Mouse (Mus musculus) intestine, embryonic 15.5 days (tissue): ENCODE data around the gene Cenpv. TPM values are rescaled to one million over a fixed set of nuclear protein-coding genes. Genes with fewer than 3 reads are reported as not detected.
"Not testable (repeated sequence)": the region's sequence is repeated elsewhere in the genome, so short reads cannot be mapped to it uniquely, and the experiment has no call there.

Source experiments
- ATAC-seq: fragments of 200-750 bp; cut with Nextera tagmentation; 2 replicates; pipeline ENCODE4 v1.8.0; 2017; ENCODE audit warnings: moderate TSS enrichment, moderate library complexity
- H3K27ac ChIP-seq: fragments of 300-500 bp; sonication (generic); 2 replicates; pipeline ENCODE4 v1.5.1; 2015; ENCODE audit warnings: mild to moderate bottlenecking, inconsistent platforms
- H3K27me3 ChIP-seq: fragments of 300-500 bp; sonication (generic); replicated peaks from 2 replicates; pipeline ENCODE4 v1.6.1; 2015; ENCODE audit warnings: inconsistent platforms
- H3K36me3 ChIP-seq: fragments of 300-500 bp; sonication (generic); 2 replicates; pipeline ENCODE4 v1.6.1; 2015; ENCODE audit warnings: inconsistent platforms
- H3K4me1 ChIP-seq: fragments of 300-500 bp; sonication (generic); replicated peaks from 2 replicates; pipeline ENCODE4 v1.6.1; 2015; ENCODE audit warnings: inconsistent platforms
- H3K4me2 ChIP-seq: fragments of 300-500 bp; sonication (generic); replicated peaks from 2 replicates; pipeline ENCODE4 v1.6.1; 2015; ENCODE audit warnings: mild to moderate bottlenecking, inconsistent platforms
- H3K4me3 ChIP-seq: fragments of 300-500 bp; sonication (generic); replicated peaks from 2 replicates; pipeline ENCODE4 v1.5.1; 2015; ENCODE audit warnings: inconsistent platforms
- H3K9ac ChIP-seq: fragments of 300-500 bp; sonication (generic); 2 replicates; pipeline ENCODE4 v1.6.1; 2015; ENCODE audit warnings: inconsistent platforms
- H3K9me3 ChIP-seq: fragments of 300-500 bp; sonication (generic); 2 replicates; pipeline ENCODE4 v1.6.1; 2016; ENCODE audit warnings: inconsistent platforms
- whole genome bisulfite sequencing: fragments of 180-500 bp; shearing (Covaris S2); methylation state at CpG from one replicate; pipeline ENCODE4 v1.1.7; 2015; 5-methylcytosine and 5-hydroxymethylcytosine counted together
- polyA plus RNA-seq: library from polyadenylated mRNA; unstranded; fragments of >200 nt; fragmentation: Nextera tagmentation; extraction: Ambion mirVana; gene quantifications from 2 replicates; pipeline ENCODE4 v1.2.1, GENCODE M21; 2015

The Cenpv gene
- polyA plus RNA-seq, 1 experiment from 2014 or later: 35.6 TPM

DNA sequence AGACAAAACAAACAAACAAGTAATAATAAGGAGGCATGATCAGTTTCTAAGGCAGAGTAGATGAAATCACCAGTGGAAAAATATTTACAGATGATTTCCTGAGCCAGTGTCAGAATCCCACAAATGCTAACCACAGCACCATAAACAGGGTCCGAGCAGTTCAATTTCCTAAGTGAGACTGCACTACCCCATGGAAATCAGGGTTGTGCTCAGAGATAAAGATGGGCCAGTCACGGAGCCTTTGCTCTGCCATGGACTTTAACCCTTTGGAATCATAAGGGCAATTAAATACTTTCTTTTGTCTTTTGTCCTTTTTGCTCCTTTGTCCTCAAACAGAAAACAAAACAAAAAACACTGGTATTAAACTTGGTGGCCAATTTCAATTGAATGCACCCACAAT is 16.8 kb downstream of the Cenpv start:
- Histone ChIP-seq H3K27me3 (no peaks in the 10 kb centered on the region), H3K9me3 (no peaks in the 10 kb centered on the region), H3K27ac (no peak overlapping the region), H3K4me3 (no peak overlapping the region), H3K4me2 (no peak overlapping the region), H3K9ac (no peak overlapping the region), H3K36me3 (no peaks in the 10 kb centered on the region), H3K4me1 (peaks cover 3% of the 10 kb centered on the region; the same call in 1 of the 2 replicates)
- WGBS: 53% methylated on average over 2 of the region's 2 CpGs
- no peak for ATAC-seq

DNA sequence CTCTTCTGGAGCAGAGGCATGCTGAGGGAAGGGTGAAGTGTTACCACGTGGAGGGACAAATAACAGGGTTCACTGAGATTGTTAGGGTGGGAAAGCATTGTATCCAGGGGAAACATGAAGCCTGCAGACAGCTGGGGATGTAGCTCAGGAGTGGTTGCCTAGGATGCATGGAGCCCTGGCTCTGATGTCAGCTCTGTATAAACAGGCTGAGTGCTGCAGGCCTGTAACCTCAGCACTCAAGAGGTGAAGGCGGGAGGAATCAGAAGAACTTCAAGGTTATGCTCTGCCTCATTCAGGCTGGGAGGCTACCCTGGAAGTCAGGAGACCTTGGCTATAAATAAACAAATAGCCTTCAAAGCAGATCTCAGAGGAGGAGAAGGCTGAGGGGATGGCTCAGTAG is 20.1 kb downstream of the Cenpv start:
- H3K4me2 ChIP-seq: no peak overlapping the region
- H3K9me3 ChIP-seq: no peaks in the 10 kb centered on the region
- H3K9ac ChIP-seq: no peak overlapping the region
- H3K27ac ChIP-seq: no peak overlapping the region
- ATAC-seq: no peak
- 18% methylated on average over 2 of the region's 2 CpGs for WGBS
- H3K4me1 ChIP-seq: peaks cover 3% of the 10 kb centered on the region; the same call in 1 of the 2 replicates
- no peak overlapping the region for H3K4me3 ChIP-seq
- no peaks in the 10 kb centered on the region for H3K27me3 ChIP-seq
- no peaks in the 10 kb centered on the region for H3K36me3 ChIP-seq

DNA sequence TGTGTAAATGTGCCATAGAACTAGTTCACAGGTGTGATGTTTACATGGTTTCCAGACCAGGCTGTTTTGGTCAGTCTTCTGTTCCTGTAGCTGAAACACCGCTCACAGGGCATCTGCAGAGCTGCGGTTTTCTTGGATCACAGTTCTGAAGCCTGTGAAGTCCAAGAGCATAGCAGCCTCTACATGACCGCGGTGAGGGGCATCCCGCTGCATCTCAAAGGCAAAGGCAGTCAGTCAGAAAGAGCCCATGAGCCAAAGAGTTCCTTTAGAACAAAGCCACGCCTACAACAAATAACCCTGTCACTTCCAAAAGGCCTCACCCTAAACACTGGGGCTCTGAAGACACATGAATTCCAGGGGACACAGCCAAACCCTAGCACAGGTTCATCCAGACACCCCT is 25.8 kb downstream of the Cenpv start:
- Histone ChIP-seq H3K36me3 (no peaks in the 10 kb centered on the region), H3K4me3 (no peak overlapping the region), H3K4me1 (peaks cover 5% of the 10 kb centered on the region; the same call in 1 of the 2 replicates), H3K9ac (no peak overlapping the region), H3K4me2 (no peak overlapping the region), H3K9me3 (no peaks in the 10 kb centered on the region), H3K27me3 (no peaks in the 10 kb centered on the region), H3K27ac (no peak overlapping the region)
- 79% methylated on average over 6 of the region's 6 CpGs for WGBS
- ATAC-seq: no peak

DNA sequence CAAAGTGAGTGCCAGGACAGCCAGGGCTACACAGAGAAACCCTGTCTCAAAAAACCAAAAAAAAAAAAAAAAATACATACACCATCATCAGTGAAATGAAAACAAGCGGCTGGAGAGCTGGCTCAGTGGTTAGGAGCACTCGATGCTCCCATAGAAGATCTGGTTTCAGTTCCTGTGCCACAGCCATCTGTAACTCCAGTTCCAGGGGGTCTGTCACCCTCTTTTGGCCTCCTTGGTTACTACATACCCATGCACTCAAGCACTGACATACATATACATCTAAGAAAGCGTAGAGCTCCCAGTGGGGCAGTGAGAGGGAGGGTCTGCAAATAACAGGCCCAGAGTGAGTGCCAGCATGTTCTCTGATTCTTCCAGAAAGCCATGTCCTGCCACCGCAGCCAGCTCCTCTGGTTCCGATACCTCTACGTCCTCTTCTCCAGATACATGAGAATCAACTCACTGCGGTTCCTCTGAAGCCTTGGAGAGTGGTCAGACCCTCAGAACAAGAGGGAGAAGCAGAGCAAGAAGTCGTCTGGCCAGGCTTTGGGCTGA is 26.5 kb downstream of the Cenpv start:
- H3K4me2 ChIP-seq: no peak overlapping the region
- H3K4me3 ChIP-seq: no peak overlapping the region
- H3K27ac ChIP-seq: no peak overlapping the region
- no peak overlapping the region for H3K9ac ChIP-seq
- ATAC-seq: no peak
- H3K36me3 ChIP-seq: no peaks in the 10 kb centered on the region
- peaks cover 5% of the 10 kb centered on the region; the same call in 1 of the 2 replicates for H3K4me1 ChIP-seq
- no peaks in the 10 kb centered on the region for H3K9me3 ChIP-seq
- no peaks in the 10 kb centered on the region for H3K27me3 ChIP-seq
- WGBS: 87% methylated on average over 8 of the region's 8 CpGs

DNA sequence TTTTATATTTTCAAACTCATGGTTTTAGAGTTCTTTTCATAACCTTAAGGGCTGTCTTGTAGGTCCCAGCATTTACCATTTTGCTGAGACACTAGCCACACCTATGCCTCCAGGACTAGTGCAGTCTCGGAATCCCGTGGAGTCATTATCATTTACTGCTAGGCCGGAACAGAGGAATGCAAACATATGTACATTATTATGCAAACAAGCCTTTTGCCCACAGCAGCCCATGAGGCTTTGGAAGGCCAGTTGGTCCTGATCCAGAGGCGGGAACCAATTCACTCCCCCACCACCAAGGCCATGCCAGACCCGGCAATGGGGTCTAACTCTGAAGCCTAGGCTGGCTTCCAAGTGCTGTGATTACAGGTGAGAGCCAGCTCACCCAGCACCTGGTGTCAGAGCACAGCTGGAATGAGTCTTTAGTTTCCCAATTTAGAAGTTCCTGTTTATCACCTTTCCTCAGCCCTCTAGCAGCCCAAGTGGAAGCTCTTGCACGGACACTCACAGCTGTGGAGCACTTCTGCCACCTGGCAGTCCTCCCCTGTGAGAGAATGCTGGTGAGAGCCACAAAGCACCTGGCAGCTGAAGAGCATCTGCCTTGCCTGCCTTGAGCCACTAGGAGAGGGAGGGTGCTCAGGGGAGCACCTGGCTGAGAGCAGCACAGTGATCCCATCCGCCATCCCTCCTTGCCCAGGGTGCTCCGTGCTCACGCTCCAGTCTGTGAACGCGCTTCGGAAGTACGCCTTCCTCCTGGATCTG is 27.4 kb downstream of the Cenpv start:
- WGBS: 79% methylated on average over 13 of the region's 13 CpGs
- ATAC-seq: peak; percentile 51
- Histone ChIP-seq H3K36me3 (no peaks in the 10 kb centered on the region), H3K27ac (no peak overlapping the region), H3K4me3 (no peak overlapping the region), H3K9ac (no peak overlapping the region), H3K9me3 (no peaks in the 10 kb centered on the region), H3K4me1 (peaks cover 5% of the 10 kb centered on the region; the same call in 1 of the 2 replicates), H3K27me3 (no peaks in the 10 kb centered on the region), H3K4me2 (no peak overlapping the region)

DNA sequence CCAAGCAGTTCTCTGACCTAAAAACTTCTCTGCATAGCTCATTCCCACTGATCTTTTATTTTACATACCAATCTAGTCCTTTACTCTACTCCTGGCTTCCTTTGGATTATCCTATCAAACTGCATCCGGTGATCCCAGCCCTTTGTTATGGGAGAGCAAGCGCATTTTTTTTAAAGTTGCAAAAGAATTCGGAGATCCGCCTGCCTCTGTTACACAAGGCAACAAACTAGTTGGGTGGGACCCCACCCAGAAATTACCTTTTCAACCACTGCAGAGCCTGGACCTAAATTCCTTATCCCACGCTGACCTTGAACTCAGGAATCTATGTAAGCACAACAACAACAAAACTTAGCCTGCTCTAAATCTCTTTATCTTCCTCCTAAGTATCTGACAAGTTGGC is 28.1 kb downstream of the Cenpv start:
- no peak overlapping the region for H3K9ac ChIP-seq
- H3K36me3 ChIP-seq: no peaks in the 10 kb centered on the region
- 84% methylated on average over 5 of the region's 5 CpGs for WGBS
- H3K4me2 ChIP-seq: no peak overlapping the region
- H3K9me3 ChIP-seq: no peaks in the 10 kb centered on the region
- no peak overlapping the region for H3K4me3 ChIP-seq
- H3K27ac ChIP-seq: no peak overlapping the region
- H3K4me1 ChIP-seq: peaks cover 5% of the 10 kb centered on the region; the same call in 1 of the 2 replicates
- no peaks in the 10 kb centered on the region for H3K27me3 ChIP-seq
- ATAC-seq: no peak

DNA sequence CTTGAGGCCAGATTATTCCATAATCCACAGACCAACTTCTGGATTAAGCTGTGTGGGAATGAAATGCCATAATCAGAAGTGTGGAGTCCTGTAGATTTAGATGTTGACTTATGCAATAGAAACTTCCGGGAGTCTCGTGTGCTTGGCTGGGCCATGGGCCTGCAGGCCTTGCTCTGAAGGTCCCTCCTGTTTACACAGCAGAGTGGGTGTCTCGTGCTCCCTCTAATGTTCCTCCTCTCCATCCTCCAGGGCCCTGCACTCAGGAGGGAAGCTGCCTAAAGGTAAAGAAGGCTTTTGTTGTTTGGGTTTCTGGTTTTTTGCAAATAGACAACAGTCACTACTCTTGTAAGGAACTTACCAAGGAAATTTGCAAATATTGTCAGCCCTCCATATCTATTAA is 29.5 kb downstream of the Cenpv start:
- Histone ChIP-seq H3K9ac (no peak overlapping the region), H3K4me3 (no peak overlapping the region), H3K27ac (no peak overlapping the region), H3K27me3 (no peaks in the 10 kb centered on the region), H3K4me1 (peaks cover 5% of the 10 kb centered on the region; the same call in 1 of the 2 replicates), H3K9me3 (no peaks in the 10 kb centered on the region), H3K36me3 (no peaks in the 10 kb centered on the region), H3K4me2 (no peak overlapping the region)
- 52% methylated on average over 3 of the region's 3 CpGs for WGBS
- ATAC-seq: no peak

DNA sequence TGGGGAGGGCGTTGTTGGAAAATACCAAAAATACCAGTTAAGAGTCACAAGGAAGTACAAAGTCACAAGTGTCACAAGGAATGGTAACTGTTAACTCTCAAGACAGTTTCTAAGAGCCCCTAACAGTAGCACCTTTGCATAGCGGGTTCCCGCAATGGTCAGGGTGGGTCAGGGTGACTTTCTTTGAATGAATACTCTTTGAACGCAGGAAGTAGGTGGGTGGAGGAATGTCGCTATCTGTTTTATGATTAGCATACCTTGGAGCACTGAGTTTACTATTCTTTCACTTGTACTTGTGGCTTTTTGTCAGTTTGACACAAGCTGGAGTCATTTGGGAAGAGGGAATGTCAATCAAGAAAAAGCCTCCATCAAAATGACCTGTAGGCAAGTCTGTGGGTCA is 30.2 kb downstream of the Cenpv start:
- WGBS: 91% methylated on average over 5 of the region's 5 CpGs
- ATAC-seq, H3K36me3 ChIP-seq, H3K4me1 ChIP-seq, H3K27ac ChIP-seq, H3K9me3 ChIP-seq, H3K4me3 ChIP-seq, H3K9ac ChIP-seq, H3K4me2 ChIP-seq, H3K27me3 ChIP-seq: not testable (repeated sequence)

DNA sequence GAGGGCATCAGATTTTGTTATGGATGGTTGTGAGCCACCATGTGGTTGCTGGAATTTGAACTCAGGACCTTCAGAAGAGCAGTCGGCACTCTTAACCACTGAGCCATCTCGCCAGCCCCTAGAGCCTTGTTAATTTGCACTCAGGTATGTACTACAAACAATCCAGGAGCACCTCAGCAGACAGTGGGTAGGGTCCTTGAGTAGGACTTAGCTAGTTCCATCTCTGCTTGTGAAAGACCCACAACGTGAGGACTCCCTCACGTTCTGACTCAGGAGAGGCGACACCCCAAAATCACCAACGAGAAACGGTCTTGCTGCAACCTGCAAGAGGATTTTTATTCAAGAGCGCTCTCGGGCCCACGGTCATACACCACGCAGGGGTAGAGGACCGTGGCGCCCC is 30.7 kb downstream of the Cenpv start:
- H3K36me3 ChIP-seq, ATAC-seq, H3K4me2 ChIP-seq, H3K4me1 ChIP-seq, H3K27ac ChIP-seq, H3K9me3 ChIP-seq, H3K9ac ChIP-seq, H3K4me3 ChIP-seq, H3K27me3 ChIP-seq: not testable (repeated sequence)
- 94% methylated on average over 13 of the region's 13 CpGs for whole genome bisulfite sequencing

DNA sequence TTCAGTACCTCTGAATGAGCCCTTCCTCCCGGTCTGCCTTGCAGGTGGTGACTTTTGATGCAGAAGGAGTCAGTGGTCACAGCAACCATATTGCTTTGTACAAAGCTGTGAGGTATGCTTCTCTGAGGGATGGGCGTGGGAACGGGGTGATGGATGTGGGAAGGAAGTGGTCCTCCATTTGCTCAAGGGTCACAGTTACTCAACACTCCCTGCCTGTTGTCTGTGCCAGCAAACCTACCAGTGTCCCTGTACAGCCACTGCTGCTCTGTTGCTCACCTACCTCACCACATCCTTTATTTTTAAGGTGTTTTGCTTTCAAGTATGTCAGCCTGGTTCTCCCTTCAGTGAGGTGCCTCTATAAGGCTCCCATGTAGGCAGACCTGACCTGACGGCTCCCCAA is 31.4 kb downstream of the Cenpv start:
- 84% methylated on average over 4 of the region's 4 CpGs for WGBS

DNA sequence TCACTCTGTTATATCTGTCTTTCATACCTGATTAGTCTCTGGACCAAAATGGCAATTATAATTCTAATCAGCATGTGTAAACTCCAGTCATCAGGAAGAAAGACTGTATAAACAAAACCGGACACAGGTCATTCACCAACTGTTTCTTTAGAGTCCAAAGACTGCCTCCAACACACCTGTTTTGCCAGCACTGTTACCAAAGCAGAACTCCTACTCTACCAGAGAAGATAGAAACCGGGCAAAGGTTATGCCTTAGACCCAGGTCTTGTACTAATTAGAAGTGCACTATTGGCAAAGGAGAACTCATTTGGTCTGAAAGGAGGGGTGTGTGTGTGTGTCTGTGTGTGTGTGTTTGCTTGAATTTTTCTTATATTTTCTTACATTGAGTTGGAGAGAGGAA is 38.5 kb downstream of the Cenpv start:
- WGBS: 62% methylated on average over 2 of the region's 2 CpGs
- Histone ChIP-seq H3K27me3 (no peaks in the 10 kb centered on the region), H3K4me3 (no peak overlapping the region), H3K36me3 (no peaks in the 10 kb centered on the region), H3K9me3 (no peaks in the 10 kb centered on the region), H3K4me2 (no peak overlapping the region), H3K27ac (peak overlapping the region; percentile 27), H3K9ac (no peak overlapping the region), H3K4me1 (peaks cover 8% of the 10 kb centered on the region)
- peak; percentile 69 for ATAC-seq

More for the DNA sequence above, 31.4 kb downstream of the Cenpv start:
- Histone ChIP-seq H3K9ac (no peak overlapping the region), H3K27me3 (no peaks in the 10 kb centered on the region), H3K27ac (no peak overlapping the region), H3K36me3 (no peaks in the 10 kb centered on the region), H3K4me3 (no peak overlapping the region), H3K4me2 (no peak overlapping the region), H3K4me1 (peaks cover 5% of the 10 kb centered on the region; the same call in 1 of the 2 replicates), H3K9me3 (no peaks in the 10 kb centered on the region)
- no peak for ATAC-seq

DNA sequence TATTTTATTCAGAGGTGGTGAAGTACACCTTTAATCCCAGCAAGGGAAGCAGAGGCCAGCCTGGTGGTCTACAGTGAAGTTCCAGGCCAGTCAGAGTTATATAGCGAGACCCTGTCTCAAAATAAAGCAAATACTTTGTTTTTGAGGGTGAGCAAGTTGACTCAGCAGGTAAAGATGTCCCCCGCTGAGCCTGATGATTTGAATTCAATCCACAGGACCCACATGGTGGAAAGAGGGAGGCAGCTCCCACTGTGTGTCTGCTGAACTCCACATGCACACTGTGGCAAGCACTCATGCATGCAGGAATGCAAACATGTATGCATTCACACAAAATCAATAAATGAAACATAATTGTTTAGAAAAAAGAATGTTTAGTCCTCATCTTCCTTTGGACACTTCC is 40.3 kb downstream of the Cenpv start:
- H3K4me1 ChIP-seq: peaks cover 21% of the 10 kb centered on the region
- ATAC-seq: no peak
- no peaks in the 10 kb centered on the region for H3K36me3 ChIP-seq
- 90% methylated on average over 2 of the region's 2 CpGs for WGBS
- no peaks in the 10 kb centered on the region for H3K9me3 ChIP-seq
- no peak overlapping the region for H3K9ac ChIP-seq
- no peak overlapping the region for H3K4me3 ChIP-seq
- H3K4me2 ChIP-seq: no peak overlapping the region
- no peaks in the 10 kb centered on the region for H3K27me3 ChIP-seq
- no peak overlapping the region for H3K27ac ChIP-seq

DNA sequence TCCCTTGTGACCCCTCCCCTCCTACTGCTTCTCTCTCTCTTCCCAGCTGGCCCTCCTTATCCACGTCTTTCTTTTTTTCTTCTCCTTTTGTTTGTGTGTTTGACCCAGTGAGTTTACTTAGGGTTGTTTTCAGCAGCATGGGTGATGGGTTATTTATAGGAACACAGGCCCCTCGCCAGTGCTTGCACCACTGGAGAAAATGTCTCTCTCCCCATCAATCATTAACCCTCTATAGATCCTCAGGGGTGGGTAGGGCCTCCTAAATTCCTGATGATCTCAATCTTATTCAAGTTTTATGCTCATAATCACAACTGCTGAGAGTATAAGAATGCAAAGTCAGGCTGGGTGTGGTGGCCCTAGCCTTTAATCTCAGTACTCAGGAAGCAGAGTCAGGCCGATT is 41.9 kb downstream of the Cenpv start:
- Histone ChIP-seq H3K9me3 (no peaks in the 10 kb centered on the region), H3K27me3 (no peaks in the 10 kb centered on the region), H3K4me2 (no peak overlapping the region), H3K36me3 (no peaks in the 10 kb centered on the region), H3K27ac (no peak overlapping the region), H3K9ac (no peak overlapping the region), H3K4me3 (no peak overlapping the region), H3K4me1 (peaks cover 21% of the 10 kb centered on the region)
- 0 out of 2 replicates have a peak, but pooled peaks have one; percentile 1 for ATAC-seq
- 43% methylated on average over 3 of the region's 3 CpGs for WGBS
